Mouse (Mus musculus) liver, embryonic 11.5 days (tissue): ENCODE results near the gene Lgals12. TPM values are rescaled to one million over a fixed set of nuclear protein-coding genes. Genes with fewer than 3 reads are reported as not detected.

Experiments
- ATAC-seq: fragments of 200-750 bp; cut with Nextera tagmentation; replicated peaks from 2 replicates; pipeline ENCODE4 v1.8.0; 2017; ENCODE audit warnings: moderate number of reproducible peaks, mild to moderate bottlenecking, moderate TSS enrichment, moderate library complexity; ENCODE audit not compliant: low FRiP score
- DNase-seq: peaks from one replicate; pipeline ENCODE4 v3.0.0-alpha.2; 2017; ENCODE audit warnings: low spot score
- H3K27ac ChIP-seq: fragments of 300-500 bp; sonication (generic); 2 replicates; pipeline ENCODE4 v1.5.1; 2014; ENCODE audit warnings: mild to moderate bottlenecking, low read depth, low read length, control low read depth
- H3K27me3 ChIP-seq: fragments of 300-500 bp; sonication (generic); replicated peaks from 2 replicates; pipeline ENCODE4 v1.6.1; 2014; ENCODE audit warnings: low read length, mixed read lengths; ENCODE audit not compliant: control insufficient read depth, insufficient read depth
- H3K36me3 ChIP-seq: fragments of 300-500 bp; sonication (generic); 2 replicates; pipeline ENCODE4 v1.6.1; 2014; ENCODE audit warnings: mild to moderate bottlenecking, low read length, moderate library complexity, mixed read lengths; ENCODE audit not compliant: control insufficient read depth, insufficient read depth
- H3K4me1 ChIP-seq: fragments of 300-500 bp; sonication (generic); replicated peaks from 2 replicates; pipeline ENCODE4 v1.6.1; 2014; ENCODE audit warnings: low read length, mixed read lengths; ENCODE audit not compliant: control insufficient read depth, insufficient read depth
- H3K4me2 ChIP-seq: fragments of 300-500 bp; sonication (generic); 2 replicates; pipeline ENCODE4 v1.6.1; 2014; ENCODE audit warnings: mild to moderate bottlenecking, control low read depth, moderate library complexity
- H3K4me3 ChIP-seq: fragments of 300-500 bp; sonication (generic); 2 replicates; pipeline ENCODE4 v1.5.1; 2014; ENCODE audit warnings: low read depth, low read length, control low read depth
- H3K9ac ChIP-seq: fragments of 300-500 bp; sonication (generic); 2 replicates; pipeline ENCODE4 v1.6.1; 2014; ENCODE audit warnings: low read depth, low read length, control low read depth
- H3K9me3 ChIP-seq: fragments of 300-500 bp; sonication (generic); 2 replicates; pipeline ENCODE4 v1.6.1; 2016; ENCODE audit warnings: low read length, inconsistent platforms, mixed read lengths; ENCODE audit not compliant: control insufficient read depth
- WGBS: fragments of 180-500 bp; shearing (Covaris S2); extraction: QIAGEN DNeasy Blood & Tissue Kit; methylation state at CpG from one replicate; pipeline ENCODE4 v1.1.7; 2014; 5-methylcytosine and 5-hydroxymethylcytosine counted together
- polyA plus RNA-seq: library from polyadenylated mRNA; unstranded; fragments of >200 nt; fragmentation: Nextera tagmentation; extraction: Ambion mirVana; gene quantifications from 2 replicates; pipeline ENCODE4 v1.2.1, GENCODE M21; 2014

The Lgals12 gene
- polyA plus RNA-seq, 1 experiment from 2014 or later: not detected

DNA sequence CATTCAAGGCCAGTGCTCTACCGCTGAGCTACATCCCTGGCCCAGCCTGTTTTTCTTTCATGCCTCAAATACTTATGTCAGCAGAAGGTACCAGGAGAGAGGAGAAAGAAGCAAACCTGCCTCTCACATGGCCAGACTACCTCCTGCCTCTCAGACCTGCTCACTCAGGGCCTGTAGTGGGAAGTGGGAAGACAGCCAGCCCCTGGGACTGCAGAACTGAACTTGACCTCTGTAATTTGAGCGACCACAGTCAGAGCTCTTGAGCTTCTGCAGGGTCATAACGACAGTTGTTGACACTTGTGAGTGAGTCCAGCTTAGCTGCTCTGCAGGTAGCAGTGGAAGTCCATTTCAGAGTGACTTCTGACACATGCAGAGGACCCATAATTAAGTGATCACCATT lies 15.0 kb downstream of the Lgals12 start:
- Histone ChIP-seq H3K27me3 (no peaks in the 10 kb centered on the region), H3K9me3 (no peaks in the 10 kb centered on the region), H3K9ac (no peak overlapping the region), H3K27ac (no peak overlapping the region), H3K36me3 (no peaks in the 10 kb centered on the region), H3K4me3 (no peak overlapping the region), H3K4me1 (no peaks in the 10 kb centered on the region), H3K4me2 (no peak overlapping the region)
- DNase-seq (no peak), ATAC-seq (no peak)
- 58% methylated on average over 3 of the region's 3 CpGs for WGBS

DNA sequence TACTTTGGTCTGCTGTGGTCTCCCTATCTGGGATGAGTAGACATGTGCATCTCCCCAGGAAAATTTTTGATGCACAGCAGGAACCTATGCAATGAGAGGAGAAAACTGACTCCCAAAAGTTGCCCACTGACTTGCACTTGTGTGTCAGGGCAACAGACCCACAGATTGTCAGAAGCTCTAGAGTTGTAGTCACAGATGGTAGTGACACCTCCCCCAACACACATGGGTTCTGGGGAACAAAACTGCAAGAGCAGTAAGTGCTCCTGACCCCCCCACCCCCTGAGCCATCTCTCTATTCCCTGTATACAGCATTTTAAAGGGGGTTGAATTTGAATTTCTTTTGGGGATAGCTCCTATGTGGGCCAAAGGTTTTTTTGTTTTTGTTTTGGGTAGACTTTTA lies 16.2 kb downstream of the Lgals12 start:
- Histone ChIP-seq H3K4me3 (no peak overlapping the region), H3K4me1 (no peaks in the 10 kb centered on the region), H3K27ac (no peak overlapping the region), H3K36me3 (no peaks in the 10 kb centered on the region), H3K27me3 (no peaks in the 10 kb centered on the region), H3K9me3 (no peaks in the 10 kb centered on the region), H3K9ac (no peak overlapping the region), H3K4me2 (no peak overlapping the region)
- ATAC-seq: no peak
- DNase-seq: no peak

DNA sequence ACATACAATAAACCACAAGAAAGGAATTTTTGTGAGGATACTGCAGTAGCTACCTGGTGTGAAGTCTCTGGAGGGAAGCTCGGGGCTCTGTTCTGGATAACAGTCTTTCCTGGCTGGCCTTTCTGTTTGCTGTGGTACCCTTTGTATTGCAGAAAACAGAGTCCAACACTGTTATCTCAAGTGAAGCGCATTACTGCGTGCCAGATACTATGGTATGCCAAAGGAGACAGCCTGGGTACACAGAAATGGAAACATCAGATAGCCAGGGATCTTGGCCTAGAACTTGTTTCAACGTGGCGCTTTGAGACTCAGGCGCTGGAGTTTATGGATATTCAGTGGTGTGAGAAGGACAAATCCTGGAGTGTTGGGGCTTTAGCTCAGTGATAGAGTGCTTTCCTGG lies 21.2 kb downstream of the Lgals12 start:
- H3K36me3 ChIP-seq: no peaks in the 10 kb centered on the region
- H3K9me3 ChIP-seq: no peaks in the 10 kb centered on the region
- no peak overlapping the region for H3K4me3 ChIP-seq
- H3K4me2 ChIP-seq: no peak overlapping the region
- WGBS: 91% methylated on average over 6 of the region's 6 CpGs
- H3K4me1 ChIP-seq: no peaks in the 10 kb centered on the region
- H3K9ac ChIP-seq: no peak overlapping the region
- H3K27me3 ChIP-seq: no peaks in the 10 kb centered on the region
- no peak for DNase-seq
- ATAC-seq: no peak
- H3K27ac ChIP-seq: no peak overlapping the region

DNA sequence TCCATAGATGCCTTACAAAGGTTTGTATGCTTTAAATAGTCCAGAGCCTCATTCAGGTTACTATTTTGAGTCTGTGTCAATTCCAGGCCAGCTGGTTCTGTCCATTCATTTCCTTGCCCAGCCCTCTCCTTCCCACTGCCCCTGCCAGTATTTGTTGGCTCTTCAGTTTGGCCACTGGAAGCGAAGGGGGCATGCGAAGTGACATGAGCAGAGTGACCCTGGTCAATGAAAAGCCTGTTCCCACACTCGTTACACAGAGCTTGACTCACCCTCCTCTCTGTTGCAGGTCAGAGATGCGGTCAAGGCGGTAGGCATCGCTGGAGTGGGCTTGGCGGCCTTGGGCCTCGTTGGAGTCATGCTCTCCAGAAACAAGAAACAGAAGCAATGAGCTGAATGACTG lies 21.7 kb downstream of the Lgals12 start:
- no peaks in the 10 kb centered on the region for H3K4me1 ChIP-seq
- H3K9me3 ChIP-seq: no peaks in the 10 kb centered on the region
- H3K27me3 ChIP-seq: no peaks in the 10 kb centered on the region
- ATAC-seq: no peak
- H3K27ac ChIP-seq: no peak overlapping the region
- no peak overlapping the region for H3K4me2 ChIP-seq
- H3K9ac ChIP-seq: no peak overlapping the region
- DNase-seq: no peak
- H3K36me3 ChIP-seq: no peaks in the 10 kb centered on the region
- H3K4me3 ChIP-seq: no peak overlapping the region
- WGBS: 89% methylated on average over 8 of the region's 8 CpGs

DNA sequence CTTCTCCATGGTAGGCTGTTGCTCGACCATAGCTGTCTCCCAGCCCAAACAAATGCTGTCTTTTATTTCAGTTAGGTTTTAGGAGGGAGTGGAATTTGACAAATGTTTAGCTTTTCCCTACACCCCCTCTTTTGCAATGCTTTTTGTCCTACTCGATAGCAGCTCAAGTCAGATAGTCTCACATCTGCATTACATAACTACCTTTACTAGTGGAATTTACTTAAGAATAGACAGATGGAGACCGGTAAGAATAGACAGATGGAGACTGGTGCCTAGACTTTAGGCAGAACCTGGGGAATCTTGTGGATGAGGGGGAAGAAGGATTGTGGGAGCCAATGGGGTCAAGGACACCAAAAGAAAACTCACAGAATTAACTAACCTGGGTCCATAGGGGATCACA lies 23.4 kb downstream of the Lgals12 start:
- ATAC-seq (no peak), DNase-seq (no peak)
- H3K9me3 ChIP-seq: no peaks in the 10 kb centered on the region
- no peak overlapping the region for H3K4me3 ChIP-seq
- no peak overlapping the region for H3K27ac ChIP-seq
- WGBS: 84% methylated on average over 3 of the region's 3 CpGs
- no peak overlapping the region for H3K4me2 ChIP-seq
- no peaks in the 10 kb centered on the region for H3K27me3 ChIP-seq
- H3K9ac ChIP-seq: no peak overlapping the region
- H3K4me1 ChIP-seq: no peaks in the 10 kb centered on the region
- H3K36me3 ChIP-seq: no peaks in the 10 kb centered on the region

DNA sequence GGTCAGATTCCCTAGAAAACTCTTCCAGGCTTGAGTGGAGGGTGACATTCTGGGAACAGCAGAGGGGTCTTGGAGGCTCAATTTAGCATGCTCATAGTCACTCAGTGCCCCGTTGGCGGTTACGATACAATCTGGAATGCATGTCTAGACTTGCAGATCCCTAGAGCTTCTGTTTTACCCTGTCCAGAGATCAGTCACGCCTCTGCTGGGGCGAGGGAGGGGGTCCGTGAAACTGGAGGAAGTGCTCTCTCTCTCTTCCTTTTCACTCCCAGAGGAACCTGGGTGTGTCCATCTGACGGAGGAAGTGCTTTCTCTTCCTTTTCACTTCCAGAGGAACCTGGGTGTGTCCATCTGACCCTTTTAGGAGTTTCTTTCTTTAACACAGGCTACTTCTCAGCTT lies 23.9 kb downstream of the Lgals12 start:
- DNase-seq: no peak
- H3K27ac ChIP-seq: no peak overlapping the region
- ATAC-seq: no peak
- H3K36me3 ChIP-seq: no peaks in the 10 kb centered on the region
- H3K27me3 ChIP-seq: no peaks in the 10 kb centered on the region
- H3K9me3 ChIP-seq: no peaks in the 10 kb centered on the region
- H3K4me2 ChIP-seq: no peak overlapping the region
- H3K9ac ChIP-seq: no peak overlapping the region
- WGBS: 56% methylated on average over 7 of the region's 7 CpGs
- no peaks in the 10 kb centered on the region for H3K4me1 ChIP-seq
- H3K4me3 ChIP-seq: no peak overlapping the region

DNA sequence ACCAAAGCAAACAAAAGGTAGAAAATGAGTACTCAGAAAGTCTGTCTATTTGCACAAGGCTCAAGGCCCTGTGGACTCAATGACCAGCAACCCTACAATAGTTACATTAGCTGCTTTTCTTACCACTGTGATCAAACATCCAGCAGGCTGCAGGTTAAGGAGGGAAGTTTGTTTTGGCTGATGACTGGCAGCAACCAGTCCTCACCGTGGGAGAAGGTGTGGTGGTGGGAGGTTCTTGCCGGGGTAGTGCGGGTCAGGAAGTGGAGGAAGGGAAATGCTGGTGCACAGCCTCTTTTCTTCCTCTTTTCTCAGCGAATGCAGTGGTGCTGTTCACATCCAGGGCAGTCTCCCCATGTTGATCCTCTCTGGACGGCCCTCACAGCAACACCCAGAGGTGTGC lies 26.0 kb downstream of the Lgals12 start:
- DNase-seq: no peak
- no peak for ATAC-seq

DNA sequence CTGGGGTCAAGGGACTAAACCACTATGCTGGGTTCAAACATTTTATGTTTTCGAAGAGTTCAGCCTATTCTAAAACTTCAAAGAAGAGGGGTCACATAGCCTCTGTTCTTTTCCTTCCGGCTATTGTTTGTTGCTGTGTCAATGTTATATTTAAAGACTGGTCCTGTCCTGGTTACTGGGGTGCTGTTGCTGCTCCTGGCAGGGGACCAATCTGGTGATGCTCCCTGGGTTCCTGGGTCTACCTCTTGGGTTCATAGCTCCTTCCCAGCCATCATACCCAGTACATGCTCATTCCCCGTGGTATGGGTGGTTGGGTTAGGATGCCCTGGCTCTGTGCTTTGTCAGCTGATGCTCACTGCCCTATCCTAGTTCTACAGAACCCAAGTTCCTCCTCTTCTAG lies 29.3 kb downstream of the Lgals12 start:
- DNase-seq: no peak
- H3K9ac ChIP-seq: no peak overlapping the region
- H3K36me3 ChIP-seq: no peaks in the 10 kb centered on the region
- H3K9me3 ChIP-seq: no peaks in the 10 kb centered on the region
- no peak for ATAC-seq
- no peaks in the 10 kb centered on the region for H3K4me1 ChIP-seq
- no peak overlapping the region for H3K4me2 ChIP-seq
- WGBS: 79% methylated on average over 3 of the region's 3 CpGs
- no peak overlapping the region for H3K27ac ChIP-seq
- H3K4me3 ChIP-seq: no peak overlapping the region
- H3K27me3 ChIP-seq: no peaks in the 10 kb centered on the region

More for the DNA sequence above, 26.0 kb downstream of the Lgals12 start:
- Histone ChIP-seq H3K9ac (no peak overlapping the region), H3K9me3 (no peaks in the 10 kb centered on the region), H3K36me3 (no peaks in the 10 kb centered on the region), H3K27me3 (no peaks in the 10 kb centered on the region), H3K27ac (no peak overlapping the region), H3K4me2 (no peak overlapping the region), H3K4me1 (no peaks in the 10 kb centered on the region), H3K4me3 (no peak overlapping the region)
- 22% methylated on average over 5 of the region's 5 CpGs for WGBS

DNA sequence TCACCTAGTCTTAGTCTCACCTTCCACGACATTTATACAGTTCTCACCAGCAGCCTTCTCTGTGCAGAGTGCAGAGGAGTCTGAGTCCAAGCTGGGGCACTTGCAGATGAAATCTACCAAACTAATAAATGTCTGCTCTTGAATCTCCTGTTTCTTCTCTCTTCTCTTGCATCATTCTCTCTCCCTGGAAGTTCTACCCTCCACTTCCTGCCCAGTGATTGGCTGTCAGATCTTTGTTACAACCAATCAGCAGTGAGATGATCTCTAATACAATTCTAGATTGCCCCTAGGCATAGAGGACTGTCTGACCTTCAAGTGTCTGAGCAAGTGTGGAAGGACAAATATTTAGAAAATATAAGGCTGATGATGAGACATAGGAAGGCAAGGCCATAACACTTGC lies 30.8 kb downstream of the Lgals12 start:
- no peaks in the 10 kb centered on the region for H3K36me3 ChIP-seq
- no peaks in the 10 kb centered on the region for H3K27me3 ChIP-seq
- no peak overlapping the region for H3K27ac ChIP-seq
- DNase-seq (no peak), ATAC-seq (no peak)
- 63% methylated on average over 1 of the region's 1 CpGs for WGBS
- H3K9me3 ChIP-seq: no peaks in the 10 kb centered on the region
- H3K4me3 ChIP-seq: no peak overlapping the region
- H3K4me2 ChIP-seq: no peak overlapping the region
- no peak overlapping the region for H3K9ac ChIP-seq
- no peaks in the 10 kb centered on the region for H3K4me1 ChIP-seq
